Mouse (Mus musculus): ENCODE measurements around the gene Col6a4. TPM values are rescaled to one million over a fixed set of nuclear protein-coding genes. Genes with fewer than 3 reads are reported as not detected.

Col6a4 gene
- polyA plus RNA-seq, 1 experiment from 2014 or later, result 0.53 TPM

DNA sequence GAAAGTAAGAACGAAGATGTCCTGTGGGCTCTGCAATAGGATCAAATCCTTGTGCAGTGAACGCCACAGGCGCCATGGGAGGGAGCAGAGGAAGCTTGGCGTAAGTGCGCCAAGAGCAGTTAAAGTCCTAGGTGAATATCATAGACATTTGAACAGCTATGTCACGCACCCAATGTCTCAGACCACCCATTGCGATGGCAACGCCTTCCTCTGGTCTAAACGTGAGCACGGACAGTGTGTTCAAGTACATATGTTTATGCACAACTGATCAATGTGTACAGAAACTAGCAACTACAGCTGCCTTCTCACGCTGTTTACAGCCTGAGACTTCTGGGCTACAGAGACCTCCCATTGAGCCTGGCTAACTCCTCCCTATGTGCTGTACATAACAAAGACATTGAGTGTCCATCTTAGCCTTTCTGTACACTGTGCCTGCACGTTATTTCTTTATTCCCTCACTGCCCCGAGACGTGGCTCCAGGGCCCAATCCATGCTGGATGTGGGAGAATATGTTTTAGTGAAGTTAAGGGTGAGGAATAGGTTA, 125.2 kb downstream of the Col6a4 start:
- Histone ChIP-seq H3K4me2 (ENCODE audit: low read depth, low read length, severe bottlenecking) (no peak overlapping the region), H3K4me3 (ENCODE audit: low read depth, low read length) (no peak overlapping the region), H3K9ac (ENCODE audit: low read length) (no peak overlapping the region), H3K4me1 (replicated peaks; ENCODE audit: control insufficient read depth, insufficient read depth, low read length) (no peaks in the 10 kb centered on the region), H3K36me3 (ENCODE audit: control insufficient read depth, insufficient read depth, low read length) (no peaks in the 10 kb centered on the region), H3K9me3 (ENCODE audit: control insufficient read depth, low read length) (no peaks in the 10 kb centered on the region), H3K27me3 (ENCODE audit: control insufficient read depth, insufficient read depth, low read length) (no peaks in the 10 kb centered on the region), H3K27ac (ENCODE audit: low read depth, low read length) (no peak overlapping the region)
- 89% methylated on average over 14 of the region's 14 CpGs for WGBS
- DNase-seq (ENCODE audit: low spot score) (no peak), ATAC-seq (replicated peaks; ENCODE audit: low FRiP score) (no peak)

- Histone ChIP-seq H3K27ac (ENCODE audit: low read depth, low read length) (no peak overlapping the region), H3K36me3 (ENCODE audit: control insufficient read depth, insufficient read depth, low read length) (no peaks in the 10 kb centered on the region), H3K4me3 (ENCODE audit: low read depth, low read length) (no peak overlapping the region), H3K27me3 (ENCODE audit: control insufficient read depth, insufficient read depth, low read length) (no peaks in the 10 kb centered on the region), H3K9ac (ENCODE audit: low read length) (no peak overlapping the region), H3K4me1 (replicated peaks; ENCODE audit: control insufficient read depth, insufficient read depth, low read length) (no peaks in the 10 kb centered on the region), H3K9me3 (ENCODE audit: control insufficient read depth, low read length) (no peaks in the 10 kb centered on the region), H3K4me2 (ENCODE audit: low read depth, low read length, severe bottlenecking) (no peak overlapping the region)
- 87% methylated on average over 5 of the region's 5 CpGs for WGBS
- no peak for DNase-seq (ENCODE audit: low spot score)
- no peak for ATAC-seq (replicated peaks; ENCODE audit: low FRiP score)
Observed at GRCm38 (mm10) chr9:105970901-105971300, 125.7 kb downstream of the Col6a4 start.

GRCm38 (mm10) chr9:105967976-105968375, 128.6 kb downstream of the Col6a4 start:
- no peaks in the 10 kb centered on the region for H3K4me1 ChIP-seq (replicated peaks; ENCODE audit: control insufficient read depth, insufficient read depth, low read length)
- no peaks in the 10 kb centered on the region for H3K36me3 ChIP-seq (ENCODE audit: control insufficient read depth, insufficient read depth, low read length)
- DNase-seq (ENCODE audit: low spot score) (no peak), ATAC-seq (replicated peaks; ENCODE audit: low FRiP score) (no peak)
- H3K9me3 ChIP-seq (ENCODE audit: control insufficient read depth, low read length), result no peaks in the 10 kb centered on the region
- H3K4me2 ChIP-seq (ENCODE audit: low read depth, low read length, severe bottlenecking), result no peak overlapping the region
- H3K27ac ChIP-seq (ENCODE audit: low read depth, low read length), result no peak overlapping the region
- H3K9ac ChIP-seq (ENCODE audit: low read length), result no peak overlapping the region
- no peaks in the 10 kb centered on the region for H3K27me3 ChIP-seq (ENCODE audit: control insufficient read depth, insufficient read depth, low read length)
- no peak overlapping the region for H3K4me3 ChIP-seq (ENCODE audit: low read depth, low read length)
- WGBS, result 73% methylated on average over 5 of the region's 5 CpGs

- no peak for DNase-seq (ENCODE audit: low spot score)
- WGBS, result 23% methylated on average over 13 of the region's 13 CpGs
- Histone ChIP-seq H3K4me2 (ENCODE audit: low read depth, low read length, severe bottlenecking) (no peak within 1 kb of the TSS), H3K27ac (ENCODE audit: low read depth, low read length) (no peak within 1 kb of the TSS), H3K27me3 (ENCODE audit: control insufficient read depth, insufficient read depth, low read length) (no peaks in the 10 kb centered on the region), H3K9ac (ENCODE audit: low read length) (no peak within 1 kb of the TSS), H3K9me3 (ENCODE audit: control insufficient read depth, low read length) (no peaks in the 10 kb centered on the region), H3K4me1 (replicated peaks; ENCODE audit: control insufficient read depth, insufficient read depth, low read length) (no peaks in the 10 kb centered on the region), H3K4me3 (ENCODE audit: low read depth, low read length) (no peak within 1 kb of the TSS), H3K36me3 (ENCODE audit: control insufficient read depth, insufficient read depth, low read length) (no peaks in the 10 kb centered on the region)
- no peak for ATAC-seq (replicated peaks; ENCODE audit: low FRiP score)
Observed at GRCm38 (mm10) chr9:105960533-105960932, 136.1 kb downstream of the Col6a4 start, which contains the start of gene Col6a5. Gene Col6a5, minus strand, starts transcription at chr9:105960643.

GRCm38 (mm10) chr9:105959116-105959515, 137.5 kb downstream of the Col6a4 start:
- ATAC-seq (replicated peaks; ENCODE audit: low FRiP score), result no peak
- Histone ChIP-seq H3K4me2 (ENCODE audit: low read depth, low read length, severe bottlenecking) (no peak overlapping the region), H3K36me3 (ENCODE audit: control insufficient read depth, insufficient read depth, low read length) (no peaks in the 10 kb centered on the region), H3K4me1 (replicated peaks; ENCODE audit: control insufficient read depth, insufficient read depth, low read length) (no peaks in the 10 kb centered on the region), H3K4me3 (ENCODE audit: low read depth, low read length) (no peak overlapping the region), H3K27me3 (ENCODE audit: control insufficient read depth, insufficient read depth, low read length) (no peaks in the 10 kb centered on the region), H3K27ac (ENCODE audit: low read depth, low read length) (no peak overlapping the region), H3K9me3 (ENCODE audit: control insufficient read depth, low read length) (no peaks in the 10 kb centered on the region), H3K9ac (ENCODE audit: low read length) (no peak overlapping the region)
- WGBS, result 84% methylated on average over 1 of the region's 1 CpGs
- DNase-seq (ENCODE audit: low spot score), result no peak

DNA sequence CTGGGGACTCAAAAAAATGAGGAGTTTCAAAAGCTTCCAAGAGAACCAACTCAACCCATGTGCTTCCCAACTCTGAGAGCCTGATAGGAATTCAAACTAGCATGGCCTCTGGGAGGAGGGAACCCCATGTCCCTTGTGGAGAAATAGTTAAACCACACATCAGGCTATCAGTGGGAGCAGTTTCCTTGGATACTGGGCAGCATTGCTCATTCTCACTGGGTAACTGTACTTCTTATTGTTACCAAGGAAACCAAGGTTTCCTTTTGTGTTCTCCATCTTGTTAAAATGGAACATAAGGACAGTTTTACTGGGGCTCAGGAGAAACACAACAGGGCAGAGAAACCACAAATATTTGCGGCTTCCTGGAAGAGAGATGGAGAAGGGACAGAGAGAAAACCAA, 146.8 kb downstream of the Col6a4 start:
- no peak overlapping the region for H3K9ac ChIP-seq (ENCODE audit: low read length)
- 81% methylated on average over 1 of the region's 1 CpGs for WGBS
- ATAC-seq (replicated peaks; ENCODE audit: low FRiP score), result no peak

GRCm38 (mm10) chr9:105947577-105947976, 149.0 kb downstream of the Col6a4 start:
- no peak overlapping the region for H3K4me2 ChIP-seq (ENCODE audit: low read depth, low read length, severe bottlenecking)
- no peaks in the 10 kb centered on the region for H3K36me3 ChIP-seq (ENCODE audit: control insufficient read depth, insufficient read depth, low read length)
- no peaks in the 10 kb centered on the region for H3K27me3 ChIP-seq (ENCODE audit: control insufficient read depth, insufficient read depth, low read length)
- H3K9me3 ChIP-seq (ENCODE audit: control insufficient read depth, low read length), result no peaks in the 10 kb centered on the region
- ATAC-seq (replicated peaks; ENCODE audit: low FRiP score) (no peak), DNase-seq (ENCODE audit: low spot score) (no peak)
- no peak overlapping the region for H3K27ac ChIP-seq (ENCODE audit: low read depth, low read length)
- H3K4me3 ChIP-seq (ENCODE audit: low read depth, low read length), result no peak overlapping the region
- H3K9ac ChIP-seq (ENCODE audit: low read length), result no peak overlapping the region
- 85% methylated on average over 3 of the region's 3 CpGs for WGBS
- no peaks in the 10 kb centered on the region for H3K4me1 ChIP-seq (replicated peaks; ENCODE audit: control insufficient read depth, insufficient read depth, low read length)

More for the DNA sequence above, 146.8 kb downstream of the Col6a4 start:
- no peak overlapping the region for H3K4me2 ChIP-seq (ENCODE audit: low read depth, low read length, severe bottlenecking)
- no peak for DNase-seq (ENCODE audit: low spot score)
- no peak overlapping the region for H3K4me3 ChIP-seq (ENCODE audit: low read depth, low read length)
- no peaks in the 10 kb centered on the region for H3K36me3 ChIP-seq (ENCODE audit: control insufficient read depth, insufficient read depth, low read length)
- no peaks in the 10 kb centered on the region for H3K9me3 ChIP-seq (ENCODE audit: control insufficient read depth, low read length)
- no peak overlapping the region for H3K27ac ChIP-seq (ENCODE audit: low read depth, low read length)
- no peaks in the 10 kb centered on the region for H3K27me3 ChIP-seq (ENCODE audit: control insufficient read depth, insufficient read depth, low read length)
- no peaks in the 10 kb centered on the region for H3K4me1 ChIP-seq (replicated peaks; ENCODE audit: control insufficient read depth, insufficient read depth, low read length)

Other genes with a start within 250 kb of the Col6a4 start
- not detected in 2 replicates for gene Col6a5, start 136.1 kb downstream of the Col6a4 start, polyA plus RNA-seq (2014; fragmentation: Nextera tagmentation; extraction: Ambion mirVana)
- 9.8 and 10.2 TPM in 2 replicates for gene Glyctk, start 61.4 kb upstream of the Col6a4 start, polyA plus RNA-seq (2014; fragmentation: Nextera tagmentation; extraction: Ambion mirVana)
- 33.5 and 34.6 TPM in 2 replicates for gene Wdr82, start 74.1 kb upstream of the Col6a4 start, polyA plus RNA-seq (2014; fragmentation: Nextera tagmentation; extraction: Ambion mirVana)
- gene Ppm1m, start 103.0 kb upstream of the Col6a4 start, polyA plus RNA-seq (2014; fragmentation: Nextera tagmentation; extraction: Ambion mirVana), result 37.5 and 40.9 TPM in 2 replicates
- gene Twf2, start 106.3 kb upstream of the Col6a4 start, polyA plus RNA-seq (2014; fragmentation: Nextera tagmentation; extraction: Ambion mirVana), result 61.3 and 65.5 TPM in 2 replicates
- gene Tlr9, start 125.8 kb upstream of the Col6a4 start, polyA plus RNA-seq (2014; fragmentation: Nextera tagmentation; extraction: Ambion mirVana), result not detected in 2 replicates
- 81.9 and 89.2 TPM in 2 replicates for gene Alas1, start 151.9 kb upstream of the Col6a4 start, polyA plus RNA-seq (2014; fragmentation: Nextera tagmentation; extraction: Ambion mirVana)
- gene Poc1a, start 184.3 kb upstream of the Col6a4 start, polyA plus RNA-seq (2014; fragmentation: Nextera tagmentation; extraction: Ambion mirVana), result 32.5 and 34.9 TPM in 2 replicates